Mouse (Mus musculus) layer of hippocampus, adult 9-11 months (tissue): ENCODE results near the gene Slc22a1.
"Not testable (repeated sequence)": the region's sequence is repeated elsewhere in the genome, so short reads cannot be mapped to it uniquely, and the experiment has no call there.

Experiments used
- DNase-seq: peaks from one replicate; pipeline ENCODE4 v3.0.0; 2022

Slc22a1 gene

GRCm38 (mm10) chr17:12684412-12684811 lies 8.8 kb upstream of the Slc22a1 start:
- DNase-seq = no peak

- DNase-seq = no peak
These were observed 8.0 kb upstream of the Slc22a1 start for GRCm38 (mm10) chr17:12683582-12683981.

GRCm38 (mm10) chr17:12678261-12678660 lies 2.6 kb upstream of the Slc22a1 start:
- DNase-seq = no peak

GRCm38 (mm10) chr17:12677139-12677538 lies 1.5 kb upstream of the Slc22a1 start:
- DNase-seq = no peak

GRCm38 (mm10) chr17:12674980-12675379 lies 649 bp downstream of the Slc22a1 start:
- DNase-seq = not testable (repeated sequence)

- DNase-seq = no peak
These were observed 1.8 kb downstream of the Slc22a1 start for GRCm38 (mm10) chr17:12673871-12674270.

- DNase-seq = no peak
These were observed 3.3 kb downstream of the Slc22a1 start for GRCm38 (mm10) chr17:12672285-12672790.

GRCm38 (mm10) chr17:12671029-12671605 lies 4.5 kb downstream of the Slc22a1 start:
- no peak for DNase-seq

- DNase-seq = no peak
These were observed 6.3 kb downstream of the Slc22a1 start for GRCm38 (mm10) chr17:12669363-12669679.

GRCm38 (mm10) chr17:12668478-12669362 lies 6.9 kb downstream of the Slc22a1 start:
- no peak for DNase-seq

- DNase-seq = no peak
These were observed 11.5 kb downstream of the Slc22a1 start for GRCm38 (mm10) chr17:12664156-12664555.

- no peak for DNase-seq
These were observed 14.9 kb downstream of the Slc22a1 start for GRCm38 (mm10) chr17:12660572-12661260.

GRCm38 (mm10) chr17:12659233-12659632 lies 16.4 kb downstream of the Slc22a1 start:
- DNase-seq = no peak

GRCm38 (mm10) chr17:12658784-12659183 lies 16.8 kb downstream of the Slc22a1 start:
- DNase-seq = no peak

- no peak for DNase-seq
These were observed 19.8 kb downstream of the Slc22a1 start for GRCm38 (mm10) chr17:12655826-12656225.

GRCm38 (mm10) chr17:12654061-12654460 lies 21.6 kb downstream of the Slc22a1 start:
- DNase-seq = peak; percentile 47

GRCm38 (mm10) chr17:12652604-12653003 lies 23.0 kb downstream of the Slc22a1 start:
- DNase-seq = no peak

GRCm38 (mm10) chr17:12645461-12645860 lies 30.2 kb downstream of the Slc22a1 start:
- no peak for DNase-seq

- no peak for DNase-seq
These were observed 34.5 kb downstream of the Slc22a1 start for GRCm38 (mm10) chr17:12641087-12641486.

- DNase-seq = no peak
These were observed 36.0 kb downstream of the Slc22a1 start for GRCm38 (mm10) chr17:12639585-12639984.

GRCm38 (mm10) chr17:12634814-12635213 lies 40.8 kb downstream of the Slc22a1 start:
- DNase-seq = no peak

GRCm38 (mm10) chr17:12631771-12632600 lies 43.6 kb downstream of the Slc22a1 start:
- DNase-seq = no peak
